Mouse (Mus musculus) retina, adult 2 months (tissue): ENCODE data around the gene Bmp2k.
A peak's percentile ranks its signal among the peaks of the same experiment; 100 is the strongest.

Source experiments
- DNase-seq: peaks from one replicate; pipeline ENCODE4 v3.0.0-alpha.2; 2012; ENCODE audit warnings: low read depth, low spot score

Bmp2k gene

DNA sequence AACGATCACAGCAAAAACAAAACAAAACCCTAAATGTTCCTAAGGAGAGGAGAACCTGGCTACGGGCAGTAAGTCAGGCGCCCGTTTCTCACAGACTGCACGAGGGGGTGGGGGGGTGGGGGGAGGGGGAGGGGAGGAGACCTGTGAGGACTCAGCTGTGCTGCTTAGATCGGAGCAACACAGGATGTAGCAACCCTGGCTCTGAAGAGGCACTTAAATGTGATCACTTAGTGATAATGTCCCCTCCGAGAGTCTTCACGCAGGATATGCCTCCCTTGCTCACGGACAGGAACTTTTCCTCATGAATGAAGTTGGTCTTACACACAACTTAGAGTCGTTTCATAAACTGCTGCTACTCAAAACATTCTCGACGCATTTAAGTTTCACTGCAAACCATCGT, 97.8 kb downstream of the Bmp2k start:
- no peak for DNase-seq

DNA sequence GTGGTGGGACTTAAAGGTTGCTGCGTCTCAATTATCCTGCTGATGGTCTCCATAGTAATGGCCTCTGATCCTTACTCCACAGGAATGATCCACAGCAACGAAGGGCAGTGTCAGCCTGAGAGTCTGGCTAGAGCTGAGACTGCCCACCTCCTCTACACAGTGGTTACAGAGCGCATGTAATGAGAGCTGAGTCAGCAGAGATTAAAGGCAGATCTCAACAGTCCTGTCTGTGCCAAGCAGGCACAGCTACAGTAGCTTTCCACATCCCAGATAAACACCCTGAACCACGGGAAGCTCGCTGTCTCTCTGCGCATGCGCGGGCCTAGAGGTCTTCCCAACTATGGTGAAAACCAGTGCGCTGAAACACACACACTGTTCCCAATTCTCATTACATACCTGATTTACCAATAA, 100.1 kb downstream of the Bmp2k start:
- no peak for DNase-seq

DNA sequence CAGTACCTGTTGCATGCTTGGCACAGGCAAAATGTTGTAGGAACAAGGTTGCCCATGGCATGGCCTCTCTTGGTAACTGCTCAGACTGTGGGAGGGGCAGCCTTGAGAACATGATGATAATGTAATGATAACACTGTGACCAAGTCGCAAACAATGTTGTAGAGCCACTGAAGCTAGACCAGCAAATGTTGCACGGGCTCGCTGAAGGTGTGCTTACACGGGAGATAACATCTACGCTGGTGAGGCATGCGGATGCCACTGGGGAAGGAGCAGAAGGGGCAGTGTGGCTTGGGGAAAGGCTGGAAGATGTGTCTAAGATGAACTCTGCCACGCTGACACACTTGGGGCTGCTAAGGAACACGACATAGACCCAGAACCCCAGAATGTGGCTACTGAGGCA, 102.5 kb downstream of the Bmp2k start:
- no peak for DNase-seq

DNA sequence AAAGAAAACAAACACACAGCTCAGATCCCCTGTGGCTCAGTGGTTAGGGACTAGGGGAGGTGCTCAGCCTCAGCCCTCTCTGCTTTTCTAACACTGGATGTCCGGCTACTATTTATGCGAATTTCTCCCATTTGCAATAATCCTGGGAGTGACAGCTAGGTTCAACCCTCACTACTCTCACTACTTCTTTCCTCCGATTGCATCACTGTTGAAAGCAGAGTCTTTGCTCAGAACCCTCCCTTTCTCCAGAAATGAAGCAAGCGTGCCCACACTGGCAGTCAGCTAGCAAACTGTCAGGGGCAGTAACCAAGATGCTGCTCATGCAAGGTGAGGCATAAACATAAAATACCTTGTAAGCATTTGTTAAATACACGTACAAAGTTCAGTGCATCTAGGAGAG, 110.8 kb downstream of the Bmp2k start:
- DNase-seq, result no peak

DNA sequence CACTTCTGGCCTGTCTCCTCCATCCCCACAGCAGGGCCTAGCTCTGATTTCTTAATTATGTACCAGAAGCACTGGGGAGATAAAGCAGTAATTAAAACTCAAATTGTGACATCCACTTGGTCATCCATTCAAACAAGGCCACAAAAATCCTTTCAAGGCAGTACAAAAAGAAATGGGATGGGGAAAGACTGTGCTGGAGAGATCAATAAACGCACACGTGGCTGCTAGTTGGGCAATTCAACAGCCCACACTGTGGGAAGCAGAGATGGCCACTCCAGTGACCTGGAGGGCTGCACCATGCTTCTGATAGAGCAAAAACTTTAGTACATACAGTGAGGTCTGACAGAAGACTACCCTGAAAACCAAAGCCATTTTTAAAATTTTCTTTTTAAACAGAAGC, 112.6 kb downstream of the Bmp2k start:
- DNase-seq, result no peak

DNA sequence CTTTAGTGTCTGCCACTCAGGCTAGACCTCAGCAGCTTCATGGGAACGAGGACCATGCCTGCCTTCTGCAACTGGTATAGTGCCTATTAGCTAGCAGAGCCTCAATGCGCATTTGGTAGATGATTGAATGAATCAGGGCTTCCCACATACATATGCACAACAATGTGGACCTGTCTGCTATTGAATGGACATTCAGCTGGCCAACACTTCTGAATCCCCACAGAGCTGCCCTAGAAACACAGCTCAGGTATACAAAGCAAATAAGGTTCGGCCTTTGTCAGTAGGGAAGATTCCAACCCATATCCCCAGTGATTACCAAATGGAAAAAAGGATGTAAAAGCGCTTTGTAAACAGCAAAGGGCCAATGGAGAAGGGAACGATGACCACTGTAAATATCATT, 113.2 kb downstream of the Bmp2k start:
- DNase-seq, result no peak

GRCm38 (mm10) chr5:97111207-97111910, 113.9 kb downstream of the Bmp2k start, which contains the start of gene Paqr3:
Paqr3 (minus strand) TSS chr5:97111596.
- DNase-seq, result peak; percentile 92

DNA sequence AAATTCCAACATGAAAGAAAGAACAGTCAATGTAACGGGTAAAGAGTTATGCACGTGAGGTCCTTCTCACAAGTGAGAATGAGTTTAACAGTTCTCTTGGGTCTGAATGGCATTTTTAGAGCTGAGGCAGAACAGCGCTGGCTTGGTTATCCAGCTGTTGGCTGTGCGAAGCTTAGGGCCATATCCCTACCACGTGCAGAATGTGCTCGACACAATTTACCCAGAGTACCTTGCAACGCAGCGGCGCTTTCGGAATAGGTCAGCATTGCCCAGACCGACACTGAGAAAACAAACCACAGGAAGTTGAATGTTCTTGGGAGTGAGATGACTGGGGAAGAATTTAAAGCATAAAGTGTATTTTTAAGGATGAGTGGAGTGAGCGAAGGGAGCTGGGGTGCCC, 127.5 kb downstream of the Bmp2k start:
- DNase-seq, result no peak

DNA sequence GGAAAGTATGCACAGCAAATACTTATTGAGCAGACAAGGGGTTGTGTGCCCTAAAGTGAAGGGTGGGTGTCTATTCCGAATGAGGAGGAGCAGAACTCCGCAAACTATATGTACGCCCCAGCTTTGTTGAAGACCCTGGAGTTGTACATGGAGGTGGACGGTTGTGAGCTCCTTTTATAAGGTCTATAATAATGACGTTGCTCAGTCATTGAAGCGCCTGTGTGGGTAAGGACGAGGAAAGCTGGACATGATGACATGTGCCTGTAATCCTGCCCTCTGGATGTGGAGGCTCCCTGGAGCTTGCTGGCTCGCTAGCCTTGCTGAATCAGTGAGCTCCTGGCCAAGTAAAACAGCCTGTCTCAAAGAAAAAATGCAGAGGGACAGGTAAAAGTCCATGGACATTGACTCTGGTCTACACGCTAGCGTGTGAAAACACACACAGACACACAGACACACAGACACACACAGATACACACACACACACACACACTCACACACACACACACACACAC, 128.0 kb downstream of the Bmp2k start:
- no peak for DNase-seq

- no peak for DNase-seq
Observed at GRCm38 (mm10) chr5:97126005-97126404, 128.5 kb downstream of the Bmp2k start.

- no peak for DNase-seq
Observed at GRCm38 (mm10) chr5:97127284-97127683, 129.8 kb downstream of the Bmp2k start.

- peak; percentile 43 for DNase-seq
Observed at GRCm38 (mm10) chr5:97128242-97129226, 131.0 kb downstream of the Bmp2k start.

GRCm38 (mm10) chr5:97129589-97129988, 132.1 kb downstream of the Bmp2k start:
- DNase-seq, result no peak

DNA sequence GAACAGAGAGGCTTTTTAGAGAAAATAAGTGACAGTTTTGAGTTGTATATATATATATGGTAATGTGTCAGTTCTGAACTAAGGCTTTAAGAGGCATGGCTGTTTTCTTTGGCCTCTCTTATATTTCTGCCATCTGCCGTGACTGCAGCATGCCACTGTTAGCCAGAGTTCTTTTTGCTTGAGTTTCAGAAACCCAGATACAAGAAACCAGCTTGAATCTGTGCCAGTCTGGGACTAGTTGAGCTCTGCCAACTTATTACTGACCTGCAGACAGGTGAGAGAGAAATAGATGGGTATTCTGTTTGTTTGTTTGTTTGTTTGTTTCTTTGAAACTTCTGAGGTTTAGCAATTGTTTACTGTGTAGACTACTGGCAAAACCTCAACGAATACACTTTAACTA, 137.8 kb downstream of the Bmp2k start:
- DNase-seq, result no peak
